Mouse (Mus musculus): ENCODE results near the gene Arfgap3.

The Arfgap3 gene

DNA sequence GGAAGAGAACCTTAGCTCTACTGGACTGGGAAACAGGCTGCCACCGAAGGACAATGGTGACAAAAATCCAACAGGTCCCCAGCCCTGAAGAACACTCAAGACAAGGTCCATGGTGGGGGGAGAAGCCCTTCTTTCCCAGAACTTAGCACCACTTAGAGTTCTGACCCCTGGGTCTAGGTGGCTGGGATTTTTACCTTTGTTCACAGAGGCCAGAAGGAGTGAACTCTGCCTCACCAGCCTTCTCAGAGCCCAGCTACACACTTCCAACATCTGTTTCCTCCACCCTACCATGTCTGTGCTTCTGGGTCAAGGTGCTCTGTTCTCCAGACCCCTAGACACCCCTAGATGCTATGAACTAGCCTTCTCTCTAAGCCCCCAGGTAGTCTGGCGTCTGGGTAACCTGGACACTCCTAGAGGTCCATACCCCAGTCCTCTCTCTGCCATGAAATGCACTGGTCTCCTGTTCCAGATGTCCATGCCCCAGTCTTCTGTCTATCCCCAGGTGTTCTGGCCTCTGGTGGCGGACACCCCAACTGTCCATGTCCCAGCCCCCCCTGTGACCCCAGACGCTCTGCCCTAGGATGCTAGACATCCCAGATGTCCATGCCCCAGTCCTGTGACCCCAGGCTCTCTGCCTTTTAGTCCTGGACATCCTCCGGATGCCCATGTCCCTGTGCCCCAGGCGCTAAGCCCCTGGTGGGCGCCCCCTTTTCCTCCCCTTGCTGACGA, 658 bp downstream of the Arfgap3 start:
- in situ Hi-C loops (cut with MboI; ENCODE audit: low pct_unique_long_range_greater_than_20kb in 1 of 2, low sequenced_read_pairs in 2 of 2, unreplicated experiment in 1 of 2): no loop called here

DNA sequence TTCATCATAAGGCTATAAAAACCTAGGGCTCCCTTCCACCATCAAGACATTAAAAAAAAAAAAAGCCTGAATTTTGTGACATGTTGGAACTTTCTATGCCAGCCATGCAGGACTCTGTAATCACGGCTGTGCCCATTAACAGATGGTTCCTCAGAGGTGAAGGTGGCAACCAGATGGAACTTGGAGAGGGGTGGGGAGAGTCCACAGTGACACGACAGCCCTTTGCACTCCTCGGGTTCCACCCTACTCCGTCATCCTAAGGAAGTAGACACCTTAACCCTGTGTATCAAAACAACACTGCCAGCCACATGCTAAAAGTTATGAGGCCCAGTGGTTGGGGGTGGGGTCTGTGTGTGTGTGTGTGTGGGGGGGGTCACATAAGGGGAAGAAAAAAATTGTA, 1.3 kb downstream of the Arfgap3 start:
- in situ Hi-C loops (cut with MboI; ENCODE audit: low pct_unique_long_range_greater_than_20kb in 1 of 2, low sequenced_read_pairs in 2 of 2, unreplicated experiment in 1 of 2): no loop called here

DNA sequence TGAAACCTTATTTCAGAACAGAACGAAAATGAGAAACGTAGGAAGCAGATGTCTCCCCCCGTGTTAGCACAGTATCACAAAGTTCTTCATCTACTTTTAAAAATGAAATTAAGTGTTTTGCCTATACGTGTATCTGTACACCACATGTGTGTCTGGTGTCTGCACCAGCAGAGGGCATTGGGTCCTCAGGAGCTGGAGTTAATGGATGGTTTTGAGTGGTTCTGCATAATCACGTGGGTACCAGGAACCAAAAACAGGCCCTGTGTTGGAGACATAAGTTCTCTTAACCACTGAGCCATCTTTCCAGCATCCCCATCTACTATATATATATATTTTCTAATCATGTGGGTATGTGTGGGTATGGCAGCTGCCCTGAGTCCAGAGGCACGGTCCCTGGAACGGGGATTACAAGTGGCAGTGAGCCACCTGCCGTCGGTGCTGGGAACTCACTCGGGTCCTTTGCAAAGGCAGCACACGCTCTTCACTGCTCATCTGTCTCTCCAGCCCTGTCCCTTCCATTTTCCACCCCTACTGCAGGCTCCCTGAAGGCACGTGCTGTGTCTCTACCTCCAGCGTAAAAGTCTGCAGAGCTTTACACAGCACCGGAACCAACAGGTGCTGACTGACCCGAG, 4.0 kb downstream of the Arfgap3 start:
- in situ Hi-C loops (cut with MboI; ENCODE audit: low pct_unique_long_range_greater_than_20kb in 1 of 2, low sequenced_read_pairs in 2 of 2, unreplicated experiment in 1 of 2): no loop called here

DNA sequence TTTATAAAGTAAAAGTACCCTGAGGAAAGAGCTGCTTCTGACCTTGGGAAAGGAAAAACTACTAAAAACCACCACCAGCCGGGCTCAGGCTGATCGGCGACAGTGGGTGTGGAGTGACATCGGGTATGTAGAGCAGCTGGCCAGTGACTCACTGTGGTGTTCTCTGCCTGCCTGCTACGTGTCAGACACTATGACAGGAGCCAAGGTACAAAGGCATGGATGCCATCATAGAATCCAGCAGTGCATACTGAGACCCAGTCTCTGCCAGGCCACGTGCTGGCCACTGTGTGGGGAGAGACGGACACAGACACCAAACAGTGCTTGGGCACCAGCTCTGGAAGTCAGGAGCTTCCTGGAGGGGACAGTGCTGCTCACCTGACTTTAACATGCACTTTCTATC, 5.1 kb downstream of the Arfgap3 start:
- in situ Hi-C loops (cut with MboI; ENCODE audit: low pct_unique_long_range_greater_than_20kb in 1 of 2, low sequenced_read_pairs in 2 of 2, unreplicated experiment in 1 of 2): no loop called here

DNA sequence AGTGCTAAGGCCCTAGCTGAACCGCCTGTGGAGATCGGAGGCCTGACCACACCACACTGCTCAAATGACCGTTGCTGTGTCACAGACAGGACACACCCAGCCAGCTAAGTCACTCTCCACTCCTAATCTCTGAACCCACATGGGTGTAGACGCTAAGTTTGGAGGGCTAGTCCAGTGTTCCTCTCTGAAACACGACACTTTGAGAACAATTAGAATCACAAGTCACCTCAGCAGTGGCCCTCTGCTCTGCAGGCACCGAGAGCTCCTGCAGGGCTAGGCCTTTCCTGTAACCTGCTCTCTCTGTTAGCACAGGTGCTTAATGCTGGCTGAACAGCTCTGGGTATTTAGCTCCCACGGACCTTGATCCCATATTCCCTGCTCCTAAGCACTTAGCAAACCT, 5.9 kb downstream of the Arfgap3 start:
- in situ Hi-C loops (cut with MboI; ENCODE audit: low pct_unique_long_range_greater_than_20kb in 1 of 2, low sequenced_read_pairs in 2 of 2, unreplicated experiment in 1 of 2): no loop called here

DNA sequence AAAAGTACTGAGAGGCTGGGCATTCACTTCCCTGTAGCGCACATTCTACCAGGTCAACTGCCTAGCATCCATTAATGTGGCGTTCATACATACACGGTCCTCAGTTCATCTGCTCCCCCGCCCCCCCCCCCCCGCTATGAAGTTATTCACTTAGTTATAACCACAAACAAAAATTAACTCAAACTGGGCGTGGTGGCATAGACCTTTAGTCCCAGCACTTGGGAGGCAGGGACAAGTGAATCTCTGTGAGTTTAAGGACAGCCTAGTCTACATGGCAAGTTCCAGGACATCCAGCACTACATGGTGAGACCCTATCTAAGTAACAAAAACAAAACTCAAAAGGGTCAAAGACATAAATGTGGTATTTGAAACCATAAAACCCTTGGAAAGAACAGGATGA, 11.1 kb downstream of the Arfgap3 start:
- in situ Hi-C loops (cut with MboI; ENCODE audit: low pct_unique_long_range_greater_than_20kb in 1 of 2, low sequenced_read_pairs in 2 of 2, unreplicated experiment in 1 of 2): loop anchor here in 1 of 2 experiments (10.0 kb wide), 1 partner anchor 184 kb away; no protein-coding TSS in a partner anchor

DNA sequence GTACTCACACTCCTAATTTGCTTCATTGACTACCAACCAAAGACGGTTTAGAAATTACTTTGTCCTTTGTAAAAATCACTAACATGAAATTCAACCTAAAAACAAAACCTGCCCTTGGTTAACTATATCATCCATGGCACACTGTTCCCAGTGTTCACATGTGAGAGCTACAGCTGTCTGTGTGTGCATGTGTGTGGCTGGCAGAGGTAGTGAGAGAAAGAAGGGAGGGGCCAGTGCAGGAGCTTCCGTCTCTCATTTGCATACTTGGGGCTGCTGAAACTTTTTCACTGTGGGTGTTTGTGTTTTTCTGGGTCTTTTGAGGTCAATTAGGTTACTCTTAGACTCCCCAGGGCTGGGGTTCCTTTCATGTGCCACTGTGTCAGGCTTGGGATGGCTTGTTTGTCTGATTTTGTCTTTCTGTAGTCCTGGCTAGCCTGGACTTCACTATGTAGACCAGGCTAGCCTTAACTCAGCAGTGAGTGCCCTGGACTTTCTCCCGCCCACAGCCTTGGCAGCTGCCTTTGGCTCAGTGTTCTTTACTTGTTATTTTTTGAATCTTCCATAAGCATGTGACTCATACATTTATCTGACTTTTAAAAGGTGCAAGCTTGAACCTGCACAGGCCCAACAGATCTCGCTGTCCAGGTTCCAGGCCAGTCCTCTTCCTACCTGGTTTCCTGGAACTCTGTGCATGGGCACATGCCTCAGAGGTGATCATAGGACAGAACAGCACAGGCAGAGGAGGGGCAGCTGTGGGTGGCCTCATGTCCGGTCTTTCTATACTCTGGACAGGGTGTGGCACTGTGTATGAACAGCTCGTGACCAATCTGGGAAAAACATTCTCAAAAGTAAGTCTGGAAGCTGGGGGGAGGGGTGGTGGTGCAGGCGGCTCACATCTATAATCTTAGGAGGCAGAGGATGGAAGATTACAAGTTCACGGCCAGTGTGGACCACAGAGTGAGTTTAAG, 11.9 kb downstream of the Arfgap3 start:
- in situ Hi-C loops (cut with MboI; ENCODE audit: low pct_unique_long_range_greater_than_20kb in 1 of 2, low sequenced_read_pairs in 2 of 2, unreplicated experiment in 1 of 2): loop anchor here in 1 of 2 experiments (10.0 kb wide), 1 partner anchor 183 kb away; no protein-coding TSS in a partner anchor

DNA sequence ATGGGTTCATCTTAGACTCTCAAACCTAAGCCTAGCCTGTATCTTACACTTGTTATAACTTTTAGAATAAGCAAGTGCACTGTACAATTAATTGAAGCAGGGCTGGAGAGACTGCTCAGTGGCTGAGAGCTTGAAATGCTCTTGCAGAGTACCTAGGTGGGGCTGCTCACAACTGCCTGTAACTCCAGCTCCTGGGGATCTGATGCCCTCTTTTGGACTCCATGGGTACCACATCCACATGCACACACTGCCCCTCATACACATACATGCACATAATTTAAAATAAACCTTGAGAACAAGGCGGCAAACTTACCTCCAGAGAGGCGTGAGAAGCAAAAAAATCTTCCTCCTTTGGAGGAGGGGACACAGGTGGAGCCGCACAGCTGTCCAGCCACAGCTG, 17.7 kb downstream of the Arfgap3 start:
- in situ Hi-C loops (cut with MboI; ENCODE audit: low pct_unique_long_range_greater_than_20kb in 1 of 2, low sequenced_read_pairs in 2 of 2, unreplicated experiment in 1 of 2): loop anchor here in 1 of 2 experiments (10.0 kb wide), 1 partner anchor 178 kb away; no protein-coding TSS in a partner anchor

DNA sequence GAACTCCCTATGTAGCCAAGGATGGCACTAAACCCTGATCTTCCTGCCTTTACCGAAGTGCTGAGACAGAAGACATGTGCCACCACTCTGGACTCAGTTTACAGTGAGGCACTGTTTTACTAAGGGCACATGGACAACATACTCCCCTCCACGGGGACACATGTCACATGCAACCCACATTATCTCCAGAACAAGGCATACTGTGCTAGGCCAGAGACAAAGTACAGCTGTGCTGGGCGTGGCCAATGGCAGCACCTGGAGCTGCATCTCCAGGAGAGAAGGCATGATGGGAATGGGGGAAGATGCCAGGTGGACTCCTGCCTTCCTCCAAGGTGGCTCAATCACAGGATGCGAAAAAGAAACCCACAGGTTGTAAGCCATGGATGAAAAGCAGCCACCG, 21.1 kb downstream of the Arfgap3 start:
- in situ Hi-C loops (cut with MboI; ENCODE audit: low pct_unique_long_range_greater_than_20kb in 1 of 2, low sequenced_read_pairs in 2 of 2, unreplicated experiment in 1 of 2): no loop called here

DNA sequence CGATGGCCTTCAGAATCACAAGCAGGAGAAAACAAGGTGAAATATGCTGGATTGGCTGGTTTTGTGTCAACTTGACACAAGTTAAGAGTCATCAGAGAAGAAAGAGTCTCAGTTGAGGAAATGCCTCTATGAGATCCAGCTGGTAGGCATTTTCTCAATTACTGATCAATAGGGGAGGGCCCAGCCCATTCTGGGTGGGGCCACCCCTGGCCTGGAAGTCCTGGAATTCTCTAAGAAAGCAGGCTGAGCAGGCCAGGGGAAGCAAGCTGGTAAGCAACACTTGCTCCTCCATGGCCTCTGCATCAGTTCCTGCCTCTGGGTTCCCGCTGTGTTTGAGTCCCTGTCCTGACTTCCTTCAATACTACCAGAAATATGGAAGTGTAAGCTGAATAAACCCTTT, 27.0 kb downstream of the Arfgap3 start:
- in situ Hi-C loops (cut with MboI; ENCODE audit: low pct_unique_long_range_greater_than_20kb in 1 of 2, low sequenced_read_pairs in 2 of 2, unreplicated experiment in 1 of 2): no loop called here

DNA sequence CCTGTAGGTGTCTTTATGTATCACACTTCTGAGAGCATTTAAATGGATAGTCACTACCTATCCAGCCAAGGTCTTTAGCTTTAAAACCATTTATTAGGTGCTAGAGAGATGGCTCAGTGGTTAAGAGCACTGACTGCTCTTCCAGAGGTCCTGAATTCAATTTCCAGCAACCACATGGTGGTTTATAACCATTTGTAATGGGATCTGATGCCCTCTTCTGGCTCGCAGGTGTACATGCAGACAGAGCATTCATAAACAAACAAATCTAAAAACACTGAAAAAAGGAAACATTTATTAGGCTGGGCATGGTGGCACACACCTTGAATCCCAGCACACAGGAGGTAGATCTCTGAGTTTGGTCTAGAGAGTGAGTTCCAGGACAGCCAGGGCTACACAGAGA, 35.1 kb downstream of the Arfgap3 start:
- in situ Hi-C loops (cut with MboI; ENCODE audit: low pct_unique_long_range_greater_than_20kb in 1 of 2, low sequenced_read_pairs in 2 of 2, unreplicated experiment in 1 of 2): no loop called here

DNA sequence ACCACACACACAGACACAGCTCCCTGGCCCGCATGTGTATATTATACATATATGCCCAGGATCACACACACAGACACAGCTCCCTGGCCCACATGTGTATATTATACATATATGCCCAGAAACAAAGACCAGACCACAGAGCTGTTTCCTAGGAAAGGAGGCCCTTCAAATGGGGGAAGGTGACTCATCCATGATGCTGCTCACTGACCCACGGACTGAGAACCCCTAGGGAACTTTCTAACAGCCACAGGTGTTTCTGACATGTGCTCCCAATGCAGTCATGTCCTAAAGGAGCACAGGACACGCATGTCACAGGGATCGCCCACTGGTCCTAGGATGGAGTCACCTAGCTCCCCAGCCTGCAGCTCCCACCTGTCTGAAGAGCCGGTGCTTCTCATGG, 40.2 kb downstream of the Arfgap3 start:
- in situ Hi-C loops (cut with MboI; ENCODE audit: low pct_unique_long_range_greater_than_20kb in 1 of 2, low sequenced_read_pairs in 2 of 2, unreplicated experiment in 1 of 2): loop anchor here in 1 of 2 experiments (5.0 kb wide), 1 partner anchor 88 kb away; no protein-coding TSS in a partner anchor

DNA sequence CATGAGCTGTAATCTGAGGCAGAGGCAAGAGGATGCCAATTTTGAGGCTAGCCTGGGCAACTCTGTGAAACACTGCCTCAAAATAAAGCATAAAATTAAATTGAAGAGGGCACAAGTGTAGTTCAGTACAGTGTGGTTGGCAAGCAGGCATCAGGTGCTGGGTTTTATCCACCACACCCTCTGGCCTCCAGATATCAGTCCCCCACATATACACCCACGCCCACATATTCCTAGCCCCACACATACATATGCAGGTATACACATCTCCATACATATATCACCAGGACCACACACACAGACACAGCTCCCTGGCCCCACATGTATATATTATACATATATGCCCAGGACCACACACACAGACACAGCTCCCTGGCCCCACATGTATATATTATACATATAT, 41.3 kb downstream of the Arfgap3 start:
- in situ Hi-C loops (cut with MboI; ENCODE audit: low pct_unique_long_range_greater_than_20kb in 1 of 2, low sequenced_read_pairs in 2 of 2, unreplicated experiment in 1 of 2): loop anchor here in 1 of 2 experiments (5.0 kb wide), 1 partner anchor 86 kb away; no protein-coding TSS in a partner anchor

DNA sequence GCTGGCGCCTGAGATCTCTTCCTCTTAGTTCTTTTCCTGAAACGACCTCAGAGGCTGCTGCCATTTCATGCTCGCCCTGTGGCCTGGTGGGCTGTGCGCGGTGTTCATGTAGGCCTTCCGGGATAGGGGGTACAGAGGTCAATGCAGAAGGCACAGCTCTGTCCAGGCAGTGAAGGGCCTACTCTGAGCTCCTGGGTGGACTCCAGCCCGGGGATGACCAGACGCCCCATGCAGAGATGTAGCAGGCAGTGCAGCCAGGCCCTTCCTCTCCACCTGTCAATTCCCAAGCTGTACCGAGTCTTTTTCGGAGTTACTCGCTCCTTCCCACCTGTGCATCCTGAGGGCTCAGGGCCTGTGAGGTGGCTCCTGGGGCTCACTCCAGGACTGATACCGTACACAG, 43.9 kb downstream of the Arfgap3 start:
- in situ Hi-C loops (cut with MboI; ENCODE audit: low pct_unique_long_range_greater_than_20kb in 1 of 2, low sequenced_read_pairs in 2 of 2, unreplicated experiment in 1 of 2): loop anchor here in 1 of 2 experiments (5.0 kb wide), 1 partner anchor 84 kb away; no protein-coding TSS in a partner anchor

DNA sequence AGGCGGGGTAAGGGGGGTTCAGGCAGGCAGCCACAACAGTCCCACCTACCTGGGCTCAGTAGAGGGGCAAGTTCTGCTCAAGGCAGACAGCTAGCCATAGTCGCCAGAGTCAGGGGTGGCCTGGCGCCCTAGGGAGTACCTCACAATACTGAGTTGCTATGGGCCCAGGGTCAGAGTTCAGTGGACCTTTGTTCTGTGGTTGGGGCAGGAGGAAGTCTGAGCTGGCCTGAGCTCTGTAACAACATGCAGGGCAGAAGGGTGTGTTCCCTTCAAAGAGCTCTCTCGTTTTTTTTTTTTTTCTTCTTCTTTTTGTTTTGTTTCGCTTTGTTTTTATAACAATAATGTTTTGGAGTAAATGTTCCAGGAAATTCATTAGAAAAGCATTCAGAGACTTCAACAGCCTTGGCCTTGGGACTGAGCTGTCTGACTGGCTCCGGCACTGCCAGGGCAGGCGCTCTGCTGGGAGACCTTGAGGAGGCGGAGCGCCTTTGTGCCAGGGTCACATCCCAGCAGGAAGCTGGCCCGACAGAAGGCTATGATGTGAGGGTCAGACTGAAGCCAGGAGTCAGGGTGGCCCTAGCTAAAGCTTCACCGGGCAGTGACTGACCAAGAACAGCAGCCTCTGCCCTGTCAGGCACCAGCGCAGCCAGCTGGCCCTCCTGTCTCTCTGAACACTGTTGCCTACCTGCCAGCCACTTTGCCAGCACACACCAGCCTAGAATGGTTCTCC, 44.7 kb downstream of the Arfgap3 start:
- in situ Hi-C loops (cut with MboI; ENCODE audit: low pct_unique_long_range_greater_than_20kb in 1 of 2, low sequenced_read_pairs in 2 of 2, unreplicated experiment in 1 of 2): loop anchor here in 1 of 2 experiments (5.0 kb wide), 1 partner anchor 83 kb away; no protein-coding TSS in a partner anchor

DNA sequence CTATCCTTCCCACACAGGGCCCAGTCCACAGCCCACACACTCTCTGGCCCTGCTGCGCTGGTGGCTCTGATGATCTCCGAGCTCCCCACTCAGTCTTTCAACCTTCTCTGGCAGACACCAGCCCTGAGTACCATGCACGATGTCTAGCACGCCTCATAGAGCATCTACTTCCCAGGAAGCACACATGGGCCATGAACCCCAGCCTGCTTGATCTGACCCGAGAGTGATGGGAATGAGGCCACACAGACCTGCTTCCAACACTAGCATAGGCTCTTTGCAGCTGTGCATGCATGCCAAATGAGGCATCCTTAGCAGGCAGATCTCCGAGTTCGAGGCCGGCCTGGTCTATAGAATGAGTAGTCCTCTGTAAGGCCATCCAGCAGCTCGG, 45.2 kb downstream of the Arfgap3 start:
- in situ Hi-C loops (cut with MboI; ENCODE audit: low pct_unique_long_range_greater_than_20kb in 1 of 2, low sequenced_read_pairs in 2 of 2, unreplicated experiment in 1 of 2): loop anchor here in 1 of 2 experiments (5.0 kb wide), 1 partner anchor 82 kb away; no protein-coding TSS in a partner anchor

DNA sequence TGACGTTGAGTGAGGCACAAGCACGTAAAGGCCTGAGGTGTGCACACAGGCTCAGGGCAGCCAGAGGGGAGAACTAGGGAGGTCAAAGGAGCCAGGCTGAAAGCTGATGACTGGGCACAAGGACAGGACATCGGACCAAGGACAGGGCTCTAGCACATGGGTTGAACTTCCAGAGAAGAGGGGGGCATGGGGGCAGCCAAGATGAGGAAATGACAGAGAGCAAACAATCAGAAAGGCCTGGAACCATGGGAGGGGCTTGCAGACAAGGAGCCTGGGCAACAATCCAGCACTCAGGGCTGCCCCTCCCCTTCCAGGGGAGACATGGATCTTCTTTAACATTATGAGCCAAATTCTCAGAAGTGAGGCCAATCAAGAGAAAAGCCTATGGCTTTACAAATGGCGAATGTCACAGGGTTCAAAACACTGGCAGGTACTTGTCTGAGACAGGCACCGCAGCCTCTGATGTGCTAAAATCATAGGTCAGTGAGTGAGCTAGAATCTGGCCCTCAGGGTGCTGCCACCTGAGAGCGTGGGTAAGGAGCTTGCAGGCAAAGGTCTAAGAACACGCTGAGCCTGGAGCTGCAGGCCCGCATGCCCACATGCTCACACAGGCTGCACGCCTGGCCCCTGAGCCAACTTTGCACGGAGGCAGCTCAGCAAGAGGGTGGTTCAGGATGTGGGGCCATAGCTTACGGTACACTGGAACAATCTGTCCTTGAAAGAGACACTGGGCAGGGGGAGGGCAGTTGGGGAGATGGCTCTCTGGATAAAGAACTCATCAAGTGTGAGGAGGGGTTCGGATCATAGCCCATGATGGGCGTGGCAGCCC, 46.2 kb downstream of the Arfgap3 start:
- in situ Hi-C loops (cut with MboI; ENCODE audit: low pct_unique_long_range_greater_than_20kb in 1 of 2, low sequenced_read_pairs in 2 of 2, unreplicated experiment in 1 of 2): no loop called here

Measured in mouse embryonic stem cell (cell line).